Mouse (Mus musculus) G1E (cell line): Measurements from ENCODE around the gene Atp1b1.

Experiments
- CTCF ChIP-seq: IDR thresholded peaks from 2 replicates; pipeline ENCODE4 v1.5.1; 2012; ENCODE audit warnings: low read depth, low read length, inconsistent platforms, mixed read lengths
- GATA1 ChIP-seq: IDR thresholded peaks from 2 replicates; pipeline ENCODE4 v1.6.1; 2012; ENCODE audit warnings: borderline replicate concordance, low read length, inconsistent platforms, mixed read lengths
- POLR2AphosphoS5 ChIP-seq: IDR thresholded peaks from 2 replicates; pipeline ENCODE4 v1.6.1; 2012; ENCODE audit warnings: low read depth, low read length, inconsistent platforms; ENCODE audit not compliant: insufficient replicate concordance

DNA sequence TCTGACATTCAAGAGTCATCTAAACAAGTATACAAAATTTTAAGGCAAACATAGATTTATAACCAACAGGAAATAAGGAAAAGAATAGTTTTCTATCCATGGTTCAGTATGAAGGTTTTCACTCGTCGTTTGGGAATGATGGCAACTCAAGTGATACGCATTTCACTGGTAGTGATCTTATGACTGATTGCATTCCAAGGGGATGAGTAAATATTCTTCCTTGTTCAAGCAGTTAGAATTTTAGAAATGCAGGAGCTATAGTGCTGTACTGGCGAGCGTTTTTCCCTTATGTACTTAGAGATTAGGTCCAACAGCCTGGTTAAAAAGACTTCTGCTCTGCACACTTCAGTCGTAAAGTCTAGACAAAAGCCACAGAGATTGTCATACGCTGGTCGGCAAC lies 38.8 kb downstream of the Atp1b1 start:
- TF ChIP-seq CTCF = no peak
- TF ChIP-seq GATA1 = no peak
- TF ChIP-seq POLR2AphosphoS5 = no peak
